In genomic region chr6:30468684-30469083, GRCm38 (mm10) we compare ENCODE assay signal across 8 mouse cellular contexts. TPM values are rescaled to one million over a fixed set of nuclear protein-coding genes. Genes with fewer than 3 reads are reported as not detected.
DNase-seq lines count a peak whose midpoint lies in the region; ATAC-seq lines count a peak whose summit lies in the region.

No protein-coding gene starts in this region.

- ATAC-seq in intestine, embryonic 15.5 days: no peak
- ATAC-seq in intestine, embryonic 16.5 days: no peak; the same call in 1 of the 2 replicates
- ATAC-seq in heart, embryonic 12.5 days (ENCODE audit: insufficient number of reproducible peaks, low FRiP score): no peak
- no peak for ATAC-seq in neural tube, embryonic 13.5 days (ENCODE audit: low read depth)

- H3K4me3 ChIP-seq in intestine, embryonic 15.5 days (replicated peaks): no peak overlapping the region
- no peak overlapping the region for H3K4me3 ChIP-seq in intestine, embryonic 16.5 days (ENCODE audit: low read length)
- H3K4me3 ChIP-seq in heart, embryonic 12.5 days: 0 out of 2 replicates have a peak overlapping the region, but pooled peaks have one; percentile 0
- H3K4me3 ChIP-seq in neural tube, embryonic 13.5 days: no peak overlapping the region

- DNase-seq in ES-CJ7 (ENCODE audit: low read depth, low spot score): peak; percentile 89
- DNase-seq in cerebellum, postnatal 14 days: peak; percentile 83 to 89
- DNase-seq in kidney, postnatal 14 days: peak; percentile 71
- no peak for DNase-seq in B cell, adult 2 months

- H3K4me1 ChIP-seq in intestine, embryonic 15.5 days (replicated peaks): no peaks in the 10 kb centered on the region
- no peaks in the 10 kb centered on the region for H3K4me1 ChIP-seq in intestine, embryonic 16.5 days (ENCODE audit: control insufficient read depth, insufficient read depth, low read length)
- peaks cover 12% of the 10 kb centered on the region for H3K4me1 ChIP-seq in heart, embryonic 12.5 days (replicated peaks)
- H3K4me1 ChIP-seq in neural tube, embryonic 13.5 days (replicated peaks): peaks cover 23% of the 10 kb centered on the region

- H3K9me3 ChIP-seq in intestine, embryonic 15.5 days: no peaks in the 10 kb centered on the region
- no peaks in the 10 kb centered on the region for H3K9me3 ChIP-seq in intestine, embryonic 16.5 days (ENCODE audit: control insufficient read depth, low read length)
- 0 out of 2 replicates have a peak, but pooled peaks cover 3% of the 10 kb centered on the region for H3K9me3 ChIP-seq in heart, embryonic 12.5 days (replicated peaks)
- no peaks in the 10 kb centered on the region for H3K9me3 ChIP-seq in neural tube, embryonic 13.5 days

- WGBS in intestine, embryonic 15.5 days: 59% methylated on average over 12 of the region's 12 CpGs
- 59% methylated on average over 12 of the region's 12 CpGs for WGBS in intestine, embryonic 16.5 days
- WGBS in heart, embryonic 12.5 days: 47% methylated on average over 12 of the region's 12 CpGs
- WGBS in neural tube, embryonic 13.5 days: 50% methylated on average over 12 of the region's 12 CpGs

- no peak overlapping the region for H3K9ac ChIP-seq in intestine, embryonic 15.5 days
- no peak overlapping the region; the same call in 1 of the 2 replicates for H3K9ac ChIP-seq in intestine, embryonic 16.5 days (ENCODE audit: low read depth, low read length)
- H3K9ac ChIP-seq in heart, embryonic 12.5 days: peak overlapping the region; percentile 33; the same call in 1 of the 2 replicates
- H3K9ac ChIP-seq in neural tube, embryonic 13.5 days: no peak overlapping the region

- H3K27ac ChIP-seq in intestine, embryonic 15.5 days: 0 out of 2 replicates have a peak overlapping the region, but pooled peaks have one; percentile 27
- H3K27ac ChIP-seq in intestine, embryonic 16.5 days (ENCODE audit: low read length): no peak overlapping the region
- H3K27ac ChIP-seq in heart, embryonic 12.5 days (ENCODE audit: poor library complexity, severe bottlenecking): no peak overlapping the region
- H3K27ac ChIP-seq in neural tube, embryonic 13.5 days (replicated peaks): peak overlapping the region; percentile 59

- no peaks in the 10 kb centered on the region for H3K36me3 ChIP-seq in intestine, embryonic 15.5 days
- H3K36me3 ChIP-seq in intestine, embryonic 16.5 days (ENCODE audit: control insufficient read depth, insufficient read depth, low read length): no peaks in the 10 kb centered on the region
- no peaks in the 10 kb centered on the region for H3K36me3 ChIP-seq in heart, embryonic 12.5 days
- H3K36me3 ChIP-seq in neural tube, embryonic 13.5 days: no peaks in the 10 kb centered on the region

- no peaks in the 10 kb centered on the region for H3K27me3 ChIP-seq in intestine, embryonic 15.5 days (replicated peaks)
- no peaks in the 10 kb centered on the region for H3K27me3 ChIP-seq in intestine, embryonic 16.5 days (replicated peaks; ENCODE audit: control insufficient read depth, insufficient read depth, low read length)
- no peaks in the 10 kb centered on the region for H3K27me3 ChIP-seq in heart, embryonic 12.5 days (replicated peaks)
- no peaks in the 10 kb centered on the region for H3K27me3 ChIP-seq in neural tube, embryonic 13.5 days

- H3K4me2 ChIP-seq in intestine, embryonic 15.5 days (replicated peaks): no peak overlapping the region
- no peak overlapping the region for H3K4me2 ChIP-seq in intestine, embryonic 16.5 days (ENCODE audit: low read depth, low read length)
- H3K4me2 ChIP-seq in heart, embryonic 12.5 days: peak overlapping the region; percentile 33
- no peak overlapping the region for H3K4me2 ChIP-seq in neural tube, embryonic 13.5 days

RNA-seq across cellular contexts. Expression of gene Tmem209, which starts 40.9 kb away (rescaled TPM):
- polyA plus RNA-seq in intestine, embryonic 15.5 days (2015; fragmentation: Nextera tagmentation; extraction: Ambion mirVana): 31.5 and 33.6 TPM in 2 replicates
- 33.0 and 34.0 TPM in 2 replicates for polyA plus RNA-seq in intestine, embryonic 16.5 days (2015; fragmentation: Nextera tagmentation; extraction: Ambion mirVana)
- polyA plus RNA-seq in heart, embryonic 12.5 days (2016; fragmentation: Nextera tagmentation; extraction: Ambion mirVana): 27.5 and 31.1 TPM in 2 replicates
- polyA plus RNA-seq in neural tube, embryonic 13.5 days (2015; fragmentation: Nextera tagmentation; extraction: Ambion mirVana): 28.3 and 28.4 TPM in 2 replicates

RNA-seq across cellular contexts. Expression of gene Ssmem1, which starts 41.0 kb away (rescaled TPM):
- polyA plus RNA-seq in intestine, embryonic 15.5 days (2015; fragmentation: Nextera tagmentation; extraction: Ambion mirVana): not detected in 2 replicates
- polyA plus RNA-seq in intestine, embryonic 16.5 days (2015; fragmentation: Nextera tagmentation; extraction: Ambion mirVana): not detected in 2 replicates
- polyA plus RNA-seq in heart, embryonic 12.5 days (2016; fragmentation: Nextera tagmentation; extraction: Ambion mirVana): 0.17 and 0.26 TPM in 2 replicates
- not detected in 2 replicates for polyA plus RNA-seq in neural tube, embryonic 13.5 days (2015; fragmentation: Nextera tagmentation; extraction: Ambion mirVana)

Comparison
In these comparisons a context has a peak if more than half of its experiments do, and no peak if none do; other contexts are left out.
1. H3K27ac ChIP-seq: peak in intestine, embryonic 15.5 days (single experiment) and neural tube, embryonic 13.5 days (single experiment); none in intestine, embryonic 16.5 days (single experiment) and heart, embryonic 12.5 days (single experiment).
2. DNase-seq: peak in ES-CJ7 (single experiment), cerebellum, postnatal 14 days (2 of 2) and kidney, postnatal 14 days (single experiment); none in B cell, adult 2 months (0 of 2).